Mouse (Mus musculus): ENCODE measurements at regions not wholly inside any gene's neighbourhood (a gene's known extent, or its start where the extent isn't known, plus 50 kb on each side); places are given as distances from the start of the nearest gene placed in this dataset.

- peak; percentile 41 to 68 for DNase-seq
These were observed 147.3 kb downstream of the Slc4a3 start for GRCm38 (mm10) chr1:75693231-75693914.

DNA sequence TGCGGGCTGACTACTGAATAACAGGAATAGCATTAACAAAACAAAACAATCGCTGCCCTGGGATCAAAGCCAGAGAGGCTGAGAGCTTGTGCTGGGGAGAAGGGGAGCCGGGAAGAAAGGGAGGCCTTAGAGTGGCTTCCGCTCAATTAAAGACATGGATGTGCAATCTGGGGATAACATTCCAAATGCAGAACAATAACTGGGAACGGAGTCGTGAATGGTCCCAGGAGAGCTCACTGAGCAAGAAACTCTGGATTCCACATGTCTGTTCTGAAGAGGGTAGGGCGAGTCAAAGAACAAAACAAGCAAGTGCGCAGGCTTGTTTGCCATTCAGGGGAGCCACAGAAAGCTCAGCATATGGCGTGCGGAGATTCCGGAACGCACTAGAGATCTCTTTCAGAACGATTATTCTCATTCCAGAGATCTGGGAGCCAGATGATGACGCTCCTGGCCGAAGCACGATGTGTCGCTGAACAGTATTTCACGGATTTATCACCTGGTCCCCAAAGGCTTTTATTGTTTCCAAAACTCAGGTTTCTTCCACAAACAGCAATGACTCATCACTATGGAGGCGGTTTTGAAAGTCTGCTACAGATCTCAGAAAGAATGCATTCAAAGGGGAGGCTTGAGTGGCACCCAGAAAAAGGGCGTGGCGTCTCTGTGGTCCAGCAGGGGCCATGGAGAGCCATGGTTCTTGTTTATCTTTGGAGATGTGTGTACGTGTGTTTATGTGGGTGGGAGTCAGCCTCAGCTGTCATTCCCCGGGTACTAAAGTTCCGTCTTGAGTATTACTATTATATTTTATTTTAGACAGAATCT is 159.0 kb downstream of the Slc4a3 start:
- DNase-seq = no peak

GRCm38 (mm10) chr1:75706126-75706525 is 160.1 kb downstream of the Slc4a3 start:
- DNase-seq = no peak

DNA sequence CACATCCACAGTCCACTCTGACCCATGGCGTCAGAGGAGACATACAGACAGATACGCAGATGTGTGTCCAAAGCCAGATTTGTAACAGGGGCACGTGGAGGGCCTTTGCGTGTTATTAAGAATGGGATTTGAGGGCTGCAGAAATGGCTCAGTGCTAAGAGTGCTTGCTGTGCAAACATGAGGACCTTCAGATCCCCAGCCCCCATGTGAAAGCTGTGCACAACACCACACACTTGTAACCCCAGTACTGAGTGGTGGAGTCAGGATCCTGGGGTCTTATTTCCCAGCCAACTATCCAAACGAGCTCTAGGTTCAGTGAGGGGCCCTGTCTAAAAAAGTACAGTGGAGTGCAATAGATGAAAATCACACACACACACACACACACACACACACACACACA is 177.4 kb downstream of the Slc4a3 start:
- no peak for DNase-seq

- DNase-seq = no peak
These were observed 179.3 kb downstream of the Slc4a3 start for GRCm38 (mm10) chr1:75725329-75725728.

DNA sequence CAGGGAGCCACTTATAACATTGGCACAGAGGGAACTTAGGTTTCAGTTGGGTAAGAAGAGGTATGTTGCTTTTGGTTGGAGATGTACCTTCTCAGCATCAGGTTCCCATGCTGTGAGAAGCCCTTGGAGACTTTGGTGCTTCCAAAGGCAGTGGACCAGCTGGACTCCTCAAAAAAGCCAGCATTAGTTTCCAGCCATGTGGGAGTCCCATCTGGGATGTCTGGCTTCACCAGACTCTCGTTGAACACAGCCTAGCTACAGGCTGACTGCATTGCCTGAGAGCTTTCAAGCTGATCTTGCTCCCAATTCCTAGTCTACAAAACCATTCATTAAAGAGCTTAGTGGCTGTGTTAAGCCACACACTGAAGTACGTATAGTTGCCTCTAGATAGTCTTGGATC is 182.8 kb downstream of the Slc4a3 start:
- peak in 1 of 2 experiments; percentile 6 for DNase-seq

DNA sequence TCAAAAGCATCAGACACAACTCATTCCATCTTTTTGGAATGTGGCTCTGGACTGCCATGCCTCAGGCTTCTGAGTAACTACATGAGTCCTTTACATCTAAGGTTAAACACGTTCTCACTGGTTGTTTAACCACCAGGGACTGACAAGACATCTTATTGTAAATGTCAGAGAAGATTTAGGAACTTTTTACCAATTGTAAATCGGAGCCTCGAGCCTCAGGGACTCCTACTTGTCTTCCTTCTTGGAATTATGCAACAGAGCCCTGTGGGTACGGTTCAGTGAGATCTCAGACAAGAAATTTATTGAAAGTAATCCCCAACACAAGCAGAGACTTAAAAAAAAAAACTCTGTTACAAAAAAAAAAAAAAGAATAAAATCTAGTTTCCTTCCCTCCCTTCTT is 187.7 kb downstream of the Slc4a3 start:
- no peak for DNase-seq

GRCm38 (mm10) chr1:75738651-75739050 is 192.6 kb downstream of the Slc4a3 start:
- no peak for DNase-seq

DNA sequence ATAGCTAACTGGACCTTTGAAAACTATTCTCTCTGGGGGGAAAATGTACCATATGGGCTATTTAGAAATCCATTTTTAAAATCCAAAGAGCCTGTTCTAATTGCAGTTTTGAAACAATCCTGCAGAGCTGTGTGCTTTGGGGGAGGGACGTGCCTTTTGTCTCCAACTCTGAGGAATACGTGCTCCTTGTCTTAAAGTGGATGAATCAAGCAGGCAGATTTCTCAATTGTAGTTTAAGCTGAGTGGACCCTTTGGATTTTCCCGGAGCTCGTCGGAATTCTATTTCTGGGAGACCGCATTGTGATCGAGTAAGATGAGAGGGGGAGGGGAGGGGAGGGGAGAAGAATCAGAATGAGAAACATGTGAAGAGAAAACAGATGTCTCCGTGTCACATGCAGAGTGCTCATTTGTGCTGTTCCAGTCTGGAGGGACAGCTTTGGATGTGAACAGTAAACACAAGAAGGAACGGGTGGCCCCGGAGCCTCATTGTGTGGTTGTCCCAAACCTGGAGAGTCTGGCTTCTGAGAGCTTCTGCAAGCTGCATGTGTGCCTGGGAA is 203.7 kb downstream of the Slc4a3 start:
- peak in 1 of 2 experiments; percentile 8 for DNase-seq

DNA sequence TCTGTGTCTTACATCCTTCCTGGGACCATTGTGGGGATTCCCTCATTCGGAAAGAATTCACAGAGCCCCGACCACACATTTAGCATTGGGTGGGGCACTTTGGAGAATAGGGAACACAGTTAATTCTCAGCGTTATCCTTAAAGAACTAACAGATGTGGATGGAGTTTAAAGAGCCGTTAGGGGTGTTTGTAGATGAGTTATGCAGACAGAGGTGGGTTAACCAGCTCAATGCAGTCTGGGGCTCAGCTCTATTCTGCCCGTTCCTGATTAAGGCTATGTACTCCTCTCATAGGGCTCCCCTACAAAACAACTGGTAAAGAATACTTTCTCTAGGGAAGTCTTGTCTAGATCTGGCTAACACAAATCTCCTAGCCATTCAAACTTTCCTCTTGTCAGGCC is 226.1 kb downstream of the Slc4a3 start:
- DNase-seq = no peak

DNA sequence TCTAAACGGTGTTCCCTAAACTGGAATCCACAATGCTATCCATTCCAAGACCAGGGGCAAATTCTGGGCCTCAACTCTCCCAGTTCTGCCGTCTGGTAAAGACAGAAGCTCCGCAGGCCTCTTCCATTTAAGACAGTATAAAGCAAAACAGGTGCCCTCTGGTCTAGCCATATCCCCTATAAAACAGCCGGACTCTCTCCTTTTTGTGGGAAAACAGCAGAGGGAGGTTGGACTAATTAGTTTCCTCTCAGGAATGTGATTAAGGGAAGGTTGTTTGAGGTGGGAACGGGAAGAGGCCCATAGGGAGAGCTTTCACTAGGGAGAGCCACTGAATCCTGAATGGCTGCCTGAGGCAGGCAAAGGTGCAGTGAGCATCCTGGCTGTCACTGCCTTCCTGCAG is 226.9 kb downstream of the Slc4a3 start:
- DNase-seq = no peak

- DNase-seq = no peak
These were observed 232.8 kb downstream of the Slc4a3 start for GRCm38 (mm10) chr1:75778889-75779288.

GRCm38 (mm10) chr1:75783206-75783605 is 237.1 kb downstream of the Slc4a3 start:
- no peak for DNase-seq

DNA sequence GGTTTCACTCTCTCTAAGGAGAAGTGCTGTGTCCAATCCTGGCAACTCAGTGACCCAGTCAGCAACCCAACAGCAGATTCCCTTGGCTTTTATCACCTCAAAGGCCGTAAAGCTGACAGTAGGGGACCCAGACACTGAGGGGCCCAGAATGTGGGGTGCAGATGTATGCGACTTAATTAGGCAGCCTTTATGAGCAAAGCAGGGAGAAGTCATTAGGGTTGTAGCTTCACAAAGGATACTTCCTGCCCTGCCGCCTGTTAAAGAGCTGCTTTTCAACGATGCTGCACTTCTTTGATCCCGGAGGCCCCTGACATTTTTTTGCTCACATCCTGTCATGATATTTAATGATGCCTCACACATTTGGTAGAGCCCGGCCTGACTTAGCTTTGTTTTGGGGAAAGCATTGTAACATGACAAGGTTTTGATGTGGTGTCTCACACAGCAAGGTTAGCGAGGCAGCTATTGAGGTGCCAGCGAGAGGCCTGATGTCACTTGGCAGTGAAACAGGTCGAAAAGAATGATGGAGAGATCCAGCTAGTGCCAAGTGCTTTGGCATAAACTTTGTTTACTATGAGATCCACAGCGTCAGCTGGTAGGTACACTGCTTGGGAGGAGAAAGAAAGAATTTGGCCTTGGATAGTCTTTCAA is 240.2 kb downstream of the Slc4a3 start:
- peak; percentile 38 to 64 for DNase-seq

- no peak for DNase-seq
These were observed 245.4 kb downstream of the Slc4a3 start for GRCm38 (mm10) chr1:75791509-75791908.

DNA sequence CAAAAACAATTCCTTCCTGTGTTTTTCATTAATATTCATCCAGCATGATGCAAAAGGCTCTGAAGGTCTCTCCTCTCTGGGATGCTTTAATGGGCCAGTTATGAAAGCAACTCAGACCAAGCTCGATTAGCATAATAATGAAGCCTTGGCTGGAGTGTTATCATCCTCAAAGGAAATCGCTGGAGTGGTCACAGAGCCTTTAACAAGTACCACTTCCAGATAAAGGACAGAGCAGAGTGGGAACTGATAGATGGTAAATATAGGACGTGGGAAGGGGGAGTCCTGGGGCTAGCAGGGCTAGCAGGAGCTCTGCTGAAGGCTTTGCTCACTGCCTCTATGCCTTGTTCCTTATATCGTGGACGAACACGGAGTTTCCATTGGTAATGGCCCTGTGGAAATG is 251.7 kb downstream of the Slc4a3 start:
- no peak for DNase-seq

DNA sequence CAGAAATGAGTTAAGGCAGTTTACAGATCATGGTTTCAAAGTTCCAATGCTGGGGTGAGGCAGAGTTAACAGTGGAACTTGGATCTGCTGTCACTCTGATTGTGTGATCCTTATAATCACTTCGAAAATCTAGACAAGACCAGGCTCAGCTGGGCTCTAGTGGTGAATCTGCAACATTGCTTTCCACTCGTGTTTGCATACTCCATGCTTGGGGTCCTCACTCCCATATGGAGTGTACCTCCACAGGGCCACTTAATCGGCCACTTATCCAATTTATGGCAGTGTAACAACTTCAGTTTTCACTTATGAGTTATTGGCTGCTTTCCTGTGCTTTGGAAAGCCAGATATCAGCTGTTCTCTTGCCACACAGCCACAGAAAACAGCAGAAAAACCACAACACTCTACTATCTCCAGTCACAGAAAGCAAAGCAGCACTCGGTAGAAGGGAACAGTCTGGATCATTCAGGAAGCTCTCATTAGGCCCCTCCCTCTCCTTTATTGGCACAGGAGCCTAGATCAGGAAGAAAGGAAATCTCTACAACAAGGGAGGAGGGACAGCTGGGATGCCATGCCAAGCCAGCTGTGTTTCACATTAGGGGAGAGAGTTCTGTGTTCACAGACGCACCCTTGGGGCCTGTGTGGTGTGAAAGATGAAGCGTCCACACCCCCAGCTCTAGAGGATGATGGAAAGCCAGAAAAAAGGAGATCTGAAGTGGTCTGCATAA is 252.5 kb downstream of the Slc4a3 start:
- no peak for DNase-seq

DNA sequence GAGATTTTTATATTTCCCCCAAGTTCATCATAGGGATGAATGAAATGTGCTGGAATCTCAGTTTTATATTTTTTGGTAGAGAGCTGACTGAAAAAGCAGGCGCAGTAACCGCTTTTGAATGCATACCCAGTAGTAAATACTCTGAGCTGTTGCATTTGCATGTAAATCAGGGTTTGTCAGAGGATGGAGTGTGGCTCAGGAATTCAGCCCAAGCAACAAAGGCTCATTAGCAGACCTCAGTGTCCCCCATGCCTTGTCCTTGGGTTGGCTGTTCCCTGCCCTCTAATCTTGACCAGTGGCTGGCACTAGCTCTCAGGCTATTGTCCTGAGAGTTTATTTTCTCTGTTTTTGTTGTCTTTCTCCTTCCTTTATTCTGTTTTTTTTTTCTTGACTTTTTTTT is 258.4 kb downstream of the Slc4a3 start:
- DNase-seq = no peak

- no peak for DNase-seq
These were observed 266.4 kb downstream of the Slc4a3 start for GRCm38 (mm10) chr1:75812471-75812870.

- DNase-seq = peak; percentile 25 to 52
These were observed 280.1 kb downstream of the Slc4a3 start for GRCm38 (mm10) chr1:75826202-75826601.

DNA sequence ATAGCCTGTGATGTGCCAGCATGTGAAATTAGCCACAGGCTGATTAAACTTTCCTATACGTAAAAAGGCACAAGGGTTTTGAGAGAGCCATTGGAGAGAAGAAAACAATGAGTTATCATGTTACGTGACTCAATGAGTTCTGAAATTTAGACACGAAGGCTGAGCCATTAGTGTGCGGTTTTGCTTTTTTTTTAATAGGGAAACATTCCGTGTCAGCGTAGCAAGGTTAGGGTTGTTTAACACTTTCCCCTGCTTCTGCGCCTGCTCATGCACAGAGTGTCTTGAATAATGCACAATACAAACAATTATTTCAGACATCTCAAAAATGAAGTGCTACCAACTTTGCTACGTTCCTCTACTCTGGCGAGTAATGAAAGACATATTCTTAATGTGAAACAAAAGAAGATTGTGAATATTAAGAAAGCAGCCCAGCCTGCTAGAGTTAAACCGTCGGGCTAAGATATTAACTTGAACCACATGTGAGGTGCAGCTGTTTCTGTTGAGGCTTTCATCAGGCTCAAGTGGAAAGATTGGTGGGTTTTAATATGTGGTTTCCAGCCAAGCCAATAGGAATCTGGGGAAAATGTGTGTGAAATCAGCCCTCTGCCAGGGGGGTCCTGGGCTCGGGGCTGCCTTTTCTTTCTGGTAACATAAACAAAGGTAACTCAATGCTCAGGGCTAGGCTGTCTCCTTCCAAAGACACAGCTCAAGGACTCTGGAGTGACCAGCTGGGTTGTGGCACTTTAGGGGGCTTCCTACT is 287.2 kb downstream of the Slc4a3 start:
- DNase-seq = no peak

GRCm38 (mm10) chr1:75834361-75834760 is 288.3 kb downstream of the Slc4a3 start:
- DNase-seq = no peak
